8 mouse cellular contexts compared by ENCODE assay signal in the genomic region with DNA sequence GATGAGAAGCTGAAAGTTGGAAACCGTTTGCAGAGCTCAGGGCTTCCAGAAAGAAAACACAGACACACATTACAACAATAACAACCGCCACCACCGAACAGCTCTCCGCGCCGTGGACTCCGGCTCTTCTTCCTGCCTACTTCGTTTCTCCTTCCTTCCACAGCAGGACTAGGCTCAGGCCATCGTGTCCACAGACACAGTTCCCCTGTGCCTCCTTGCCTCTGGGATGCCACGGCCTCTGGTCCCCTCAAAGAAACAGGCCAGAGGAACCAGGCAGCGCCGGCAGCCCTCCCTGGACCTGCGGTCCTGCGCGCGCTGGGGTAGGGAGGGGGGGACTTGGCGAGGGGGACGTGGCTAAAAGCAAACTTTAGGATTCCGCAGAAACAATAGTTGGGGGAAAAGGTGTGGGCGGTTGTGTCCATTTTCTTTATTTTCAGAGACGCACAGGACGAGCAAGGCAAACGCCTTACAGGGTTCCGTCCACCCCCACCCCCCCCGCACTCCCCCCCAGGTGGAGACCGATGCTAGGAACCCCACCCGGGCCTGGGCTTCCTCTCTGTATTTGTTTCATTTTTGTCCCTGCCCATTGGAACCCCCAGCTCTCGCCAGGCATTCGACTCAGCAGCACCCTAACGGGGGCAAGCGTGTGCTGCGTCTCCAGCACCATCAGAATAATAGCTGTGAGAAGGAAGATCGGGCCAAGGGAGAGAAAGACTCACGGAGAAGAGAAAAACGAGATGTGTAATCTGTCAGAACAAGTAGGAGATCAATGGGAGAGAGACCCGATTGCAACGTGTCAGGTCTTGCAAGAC. TPM values are rescaled to one million over a fixed set of nuclear protein-coding genes. Genes with fewer than 3 reads are reported as not detected.
DNase-seq lines count a peak whose midpoint lies in the region; ATAC-seq and TF ChIP-seq lines count a peak whose summit lies in the region.
"Had no signal": no experiment of that assay in that cellular context is flagged by ENCODE, and none has a peak within 500 bp of the region (broad histone marks: within the 10 kb centered on the region; RNA-seq: fewer than 3 reads in every experiment).

No protein-coding gene starts in this region.

- no peaks in the 10 kb centered on the region for H3K36me3 ChIP-seq in ES-E14 (ENCODE audit: control insufficient read depth, insufficient read depth, low read length, poor library complexity, severe bottlenecking)
- H3K36me3 ChIP-seq in erythroblast, embryonic 14.5 days (ENCODE audit: control insufficient read depth) = peaks cover 22% of the 10 kb centered on the region
- H3K36me3 ChIP-seq in midbrain, embryonic 11.5 days (ENCODE audit: control insufficient read depth, insufficient read depth, low read length) = no peaks in the 10 kb centered on the region; the same call in 1 of the 2 replicates

- no peaks in the 10 kb centered on the region for H3K9me3 ChIP-seq in ES-E14 (ENCODE audit: control insufficient read depth, insufficient read depth, low read depth, low read length)
- no peaks in the 10 kb centered on the region for H3K9me3 ChIP-seq in erythroblast, embryonic 14.5 days (ENCODE audit: control insufficient read depth, low read length)
- H3K9me3 ChIP-seq in midbrain, embryonic 11.5 days (ENCODE audit: control insufficient read depth, low read length) = no peaks in the 10 kb centered on the region

- H3K4me3 ChIP-seq in ES-E14 (ENCODE audit: insufficient read depth in 1 of 2, low read depth in 1 of 2, low read length in 2 of 2, poor library complexity in 1 of 2, severe bottlenecking in 1 of 2) = peak overlapping the region; percentile 71 to 92
- H3K4me3 ChIP-seq in erythroblast, embryonic 14.5 days (replicated peaks) = peak overlapping the region; percentile 99
- H3K4me3 ChIP-seq in midbrain, embryonic 11.5 days (ENCODE audit: low read depth, low read length) = peak overlapping the region; percentile 93

- under 1% methylated on average over 36 of the region's 37 CpGs for WGBS in midbrain, embryonic 11.5 days

- intact Hi-C loops in heart, postnatal 10 days (cut with DNase I) = loop anchor here (1.0 to 5.0 kb wide), 3 partner anchors 56 to 169 kb away; a partner anchor contains a TSS

- peak overlapping the region; percentile 96 for H3K4me2 ChIP-seq in midbrain, embryonic 11.5 days

- peaks cover 6 to 25% of the 10 kb centered on the region in 2 experiments; a peak in 3 of 4 replicates for H3K4me1 ChIP-seq in ES-E14 (ENCODE audit: control insufficient read depth in 2 of 2, insufficient read depth in 2 of 2, low read length in 2 of 2, poor library complexity in 1 of 2)
- peaks cover 62% of the 10 kb centered on the region for H3K4me1 ChIP-seq in erythroblast, embryonic 14.5 days (ENCODE audit: control insufficient read depth)
- H3K4me1 ChIP-seq in midbrain, embryonic 11.5 days (ENCODE audit: control insufficient read depth, insufficient read depth, low read length) = peaks cover 20% of the 10 kb centered on the region

- peaks cover 15% of the 10 kb centered on the region for H3K27me3 ChIP-seq in erythroblast, embryonic 14.5 days (ENCODE audit: control insufficient read depth)
- H3K27me3 ChIP-seq in midbrain, embryonic 11.5 days (ENCODE audit: control insufficient read depth, insufficient read depth, low read length) = no peaks in the 10 kb centered on the region

- H3K27ac ChIP-seq in ES-E14 (ENCODE audit: insufficient read depth, low read depth, low read length, poor library complexity, severe bottlenecking) = no peak overlapping the region
- H3K27ac ChIP-seq in midbrain, embryonic 11.5 days (ENCODE audit: low read depth, low read length) = peak overlapping the region; percentile 89

- ATAC-seq in midbrain, embryonic 11.5 days (ENCODE audit: low FRiP score) = no peak; the same call in 1 of the 2 replicates

- H3K9ac ChIP-seq in ES-E14 (ENCODE audit: insufficient read depth, low read depth, low read length, poor library complexity, severe bottlenecking) = peak overlapping the region; percentile 40
- H3K9ac ChIP-seq in midbrain, embryonic 11.5 days (ENCODE audit: low read length) = peak overlapping the region; percentile 94

- in situ Hi-C loops in ES-E14 (cut with MboI; ENCODE audit: low sequenced_read_pairs in 2 of 2, unreplicated experiment in 2 of 2) = no loop called here

- DNase-seq in ES-E14 (ENCODE audit: low read depth, low spot score) = no peak
- peak; percentile 48 for DNase-seq in adrenal gland, postnatal 25 days
- peak; percentile 60 to 67 for DNase-seq in heart, postnatal 10 days
- peak; percentile 32 to 47 for DNase-seq in layer of hippocampus, postnatal 25 days (ENCODE audit: extremely low spot score in 1 of 2, low spot score in 1 of 2)
- DNase-seq in midbrain, embryonic 11.5 days (ENCODE audit: low spot score, missing footprints) = peak; percentile 94
- DNase-seq in spleen, postnatal 36 days (ENCODE audit: low spot score in 2 of 2) = peak; percentile 24 to 47

TF ChIP-seq in ES-E14, 5 proteins besides CTCF, POLR2A, EP300 and RAD21:
- TF ChIP-seq CHD2 (IDR thresholded peaks at IDR 0.05; ENCODE audit: low read depth, low read length) = no peak
- no peak for TF ChIP-seq MAFK (IDR thresholded peaks at IDR 0.05; ENCODE audit: insufficient read depth, low read depth, low read length)
- TF ChIP-seq ZC3H11A (IDR thresholded peaks at IDR 0.05; ENCODE audit: borderline replicate concordance, low read depth, low read length) = no peak
- no peak for TF ChIP-seq ZNF384 (IDR thresholded peaks at IDR 0.05; ENCODE audit: low read depth, low read length)
- TF ChIP-seq HCFC1 (IDR thresholded peaks at IDR 0.05; ENCODE audit: borderline replicate concordance, insufficient read depth, low read length) = no peak

RNA-seq across cellular contexts. Expression of a gene that starts 1.4 kb away (rescaled TPM):
- 20.1 and 28.5 TPM in 2 replicates for total RNA-seq in ES-E14 (2012; rRNA removed)
- total RNA-seq in adrenal gland, postnatal 25 days (2021) = 33.6 and 40.2 TPM in 2 replicates
- 12.9 and 14.0 TPM in 2 replicates for polyA plus RNA-seq in erythroblast, embryonic 14.5 days (2012)
- 10 to 100 TPM; 36.3 to 39.9 TPM for total RNA-seq in heart, postnatal 10 days (2021)
- total RNA-seq in layer of hippocampus, postnatal 25 days (2021) = 10 to 100 TPM; 57.7 to 68.2 TPM
- polyA plus RNA-seq in midbrain, embryonic 11.5 days (2014; fragmentation: Nextera tagmentation; extraction: Ambion mirVana) = 59.0 and 59.1 TPM in 2 replicates

RNA-seq across cellular contexts. Expression of a gene that starts 59.8 kb away (rescaled TPM):
- total RNA-seq in ES-E14 (2012; rRNA removed) = not detected in 2 replicates
- total RNA-seq in adrenal gland, postnatal 25 days (2021) = not detected in 2 replicates
- polyA plus RNA-seq in erythroblast, embryonic 14.5 days (2012) = not detected in 2 replicates
- total RNA-seq in heart, postnatal 10 days (2021) = not detected
- not detected for total RNA-seq in layer of hippocampus, postnatal 25 days (2021)
- polyA plus RNA-seq in midbrain, embryonic 11.5 days (2014; fragmentation: Nextera tagmentation; extraction: Ambion mirVana) = not detected in 2 replicates
- total RNA-seq: layer of hippocampus, postnatal 14 days had no signal
